Mouse (Mus musculus) spleen, adult 18-20 months (tissue): ENCODE data around the gene Gm3448.
"Not testable (repeated sequence)": the region's sequence is repeated elsewhere in the genome, so short reads cannot be mapped to it uniquely, and the experiment has no call there.

Experiments used
- DNase-seq, 2 experiments: peaks; one replicate each; pipeline ENCODE4 v3.0.0; 2022; ENCODE audit warnings: mixed read lengths in 2 of 2

Gene Gm3448

GRCm38 (mm10) chr17:15041175-15041729 lies at the start of gene Gm3448, which contains the start of the genes Ermard and Tcte3:
Gm3448 (minus strand) TSS chr17:15041537.
Ermard (plus strand) TSS chr17:15041208.
Tcte3 (minus strand) TSS chr17:15041488.
- DNase-seq = peak; percentile 32 to 44

- DNase-seq = no peak
Measured at GRCm38 (mm10) chr17:15088591-15089001, 47.3 kb upstream of the Gm3448 start.

- no peak for DNase-seq
Measured at GRCm38 (mm10) chr17:15088166-15088565, 46.8 kb upstream of the Gm3448 start.

GRCm38 (mm10) chr17:15085006-15085405 lies 43.7 kb upstream of the Gm3448 start:
- no peak for DNase-seq

GRCm38 (mm10) chr17:15084226-15084848 lies 43.0 kb upstream of the Gm3448 start:
- DNase-seq = no peak

- DNase-seq = no peak
Measured at GRCm38 (mm10) chr17:15077536-15077935, 36.2 kb upstream of the Gm3448 start.

GRCm38 (mm10) chr17:15075033-15075432 lies 33.7 kb upstream of the Gm3448 start:
- DNase-seq = no peak

GRCm38 (mm10) chr17:15072211-15072610 lies 30.9 kb upstream of the Gm3448 start:
- no peak for DNase-seq

GRCm38 (mm10) chr17:15069124-15069523 lies 27.8 kb upstream of the Gm3448 start:
- no peak for DNase-seq

- DNase-seq = no peak
Measured at GRCm38 (mm10) chr17:15068040-15068792, 26.9 kb upstream of the Gm3448 start.

GRCm38 (mm10) chr17:15066911-15067310 lies 25.6 kb upstream of the Gm3448 start:
- DNase-seq = no peak

- DNase-seq = no peak
Measured at GRCm38 (mm10) chr17:15066066-15066465, 24.7 kb upstream of the Gm3448 start.

GRCm38 (mm10) chr17:15065391-15066024 lies 24.2 kb upstream of the Gm3448 start:
- peak in 1 of 2 experiments; percentile 20 for DNase-seq

- no peak for DNase-seq
Measured at GRCm38 (mm10) chr17:15060356-15060755, 19.0 kb upstream of the Gm3448 start.

- DNase-seq = no peak
Measured at GRCm38 (mm10) chr17:15059646-15060045, 18.3 kb upstream of the Gm3448 start.

GRCm38 (mm10) chr17:15058161-15058591 lies 16.8 kb upstream of the Gm3448 start:
- no peak for DNase-seq

- DNase-seq = no peak
Measured at GRCm38 (mm10) chr17:15055925-15056324, 14.6 kb upstream of the Gm3448 start.

GRCm38 (mm10) chr17:15053829-15054200 lies 12.5 kb upstream of the Gm3448 start:
- DNase-seq = not testable (repeated sequence)

- DNase-seq = not testable (repeated sequence)
Measured at GRCm38 (mm10) chr17:15053183-15053828, 12.0 kb upstream of the Gm3448 start.

GRCm38 (mm10) chr17:15052766-15053165 lies 11.4 kb upstream of the Gm3448 start:
- not testable (repeated sequence) for DNase-seq

- DNase-seq = not testable (repeated sequence)
Measured at GRCm38 (mm10) chr17:15050338-15050737, 9.0 kb upstream of the Gm3448 start.

- DNase-seq = not testable (repeated sequence)
Measured at GRCm38 (mm10) chr17:15040455-15040854, 882 bp downstream of the Gm3448 start.

- not testable (repeated sequence) for DNase-seq
Measured at GRCm38 (mm10) chr17:15031414-15031813, 9.9 kb downstream of the Gm3448 start.
